Mouse (Mus musculus) brain, embryonic 14.5 days (tissue): ENCODE data around the gene Mapre3.

Source experiments
- CTCF ChIP-seq: fragments of 200-500 bp; IDR thresholded peaks from 2 replicates; pipeline ENCODE4 v1.5.1; 2012; ENCODE audit warnings: inconsistent platforms, mild to moderate bottlenecking, moderate library complexity, borderline replicate concordance; ENCODE audit not compliant: insufficient read depth, insufficient read length; ENCODE audit errors: extremely low read depth
- POLR2A ChIP-seq: fragments of 200-500 bp; IDR thresholded peaks from 2 replicates; pipeline ENCODE4 v1.6.1; 2012; ENCODE audit warnings: mild to moderate bottlenecking, inconsistent platforms, borderline replicate concordance; ENCODE audit not compliant: poor library complexity, insufficient read depth, insufficient read length, severe bottlenecking; ENCODE audit errors: extremely low read depth

- TF ChIP-seq CTCF (no peak), POLR2A (no peak)
Measured at GRCm38 (mm10) chr5:30866871-30867270, 52.4 kb downstream of the Mapre3 start.
